Comparison of ENCODE assay signal across 9 mouse cellular contexts in genomic region chr11:103051249-103051691, GRCm38 (mm10). TPM values are rescaled to one million over a fixed set of nuclear protein-coding genes. Genes with fewer than 3 reads are reported as not detected.
DNase-seq lines count a peak whose midpoint lies in the region; ATAC-seq and TF ChIP-seq lines count a peak whose summit lies in the region.
"Had no signal": no experiment of that assay in that cellular context is flagged by ENCODE, and none has a peak within 500 bp of the region (broad histone marks: within the 10 kb centered on the region; RNA-seq: fewer than 3 reads in every experiment).

No protein-coding gene starts in this region.

- intact Hi-C loops in gastrocnemius, postnatal 14 days (cut with DNase I; ENCODE audit: low total_unique reads) = loop anchor here (10.0 kb wide), 1 partner anchor 146 kb away; the partner anchor contains the start of gene Gfap

- H3K36me3 ChIP-seq in hindbrain, postnatal 0 days (ENCODE audit: insufficient read depth, low read length) = peaks cover 43% of the 10 kb centered on the region
- H3K36me3 ChIP-seq in hindbrain, embryonic 12.5 days = peaks cover 64% of the 10 kb centered on the region
- H3K36me3 ChIP-seq in small intestine, adult 2 months (ENCODE audit: control insufficient read depth, insufficient read depth, low read length) = peaks cover 55% of the 10 kb centered on the region

- no peaks in the 10 kb centered on the region for H3K4me1 ChIP-seq in hindbrain, postnatal 0 days (ENCODE audit: insufficient read depth, low read length)
- no peaks in the 10 kb centered on the region for H3K4me1 ChIP-seq in hindbrain, embryonic 12.5 days
- 0 out of 2 replicates have a peak, but pooled peaks cover 2% of the 10 kb centered on the region for H3K4me1 ChIP-seq in small intestine, adult 2 months (ENCODE audit: control insufficient read depth, insufficient read depth, insufficient read length, low read length)

- no peak for TF ChIP-seq CTCF in hindbrain, postnatal 0 days (IDR thresholded peaks at IDR 0.05; ENCODE audit: low read depth)
- TF ChIP-seq CTCF in small intestine, adult 2 months (IDR thresholded peaks at IDR 0.05; ENCODE audit: extremely low read depth, insufficient read length, insufficient replicate concordance, low read depth, low read length) = no peak

- WGBS in hindbrain, postnatal 0 days = 78% methylated on average over 8 of the region's 8 CpGs
- WGBS in hindbrain, embryonic 12.5 days = 79% methylated on average over 8 of the region's 8 CpGs
- 64% methylated on average over 8 of the region's 8 CpGs for WGBS in small intestine, adult 2 months

- H3K4me2 ChIP-seq in hindbrain, postnatal 0 days (ENCODE audit: low read depth, low read length) = no peak overlapping the region
- H3K4me2 ChIP-seq in hindbrain, embryonic 12.5 days (replicated peaks) = no peak overlapping the region

- peak overlapping the region; percentile 26; the same call in 1 of the 2 replicates for H3K27ac ChIP-seq in hindbrain, postnatal 0 days
- H3K27ac ChIP-seq in hindbrain, embryonic 12.5 days = no peak overlapping the region
- peak overlapping the region; percentile 71 for H3K27ac ChIP-seq in small intestine, adult 2 months (ENCODE audit: insufficient read depth, low read depth, low read length)

- no peak overlapping the region for H3K4me3 ChIP-seq in hindbrain, postnatal 0 days (ENCODE audit: low read length)
- H3K4me3 ChIP-seq in hindbrain, embryonic 12.5 days = no peak overlapping the region
- no peak overlapping the region for H3K4me3 ChIP-seq in small intestine, adult 2 months (ENCODE audit: low read depth, low read length)
- H3K4me3 ChIP-seq: megakaryocyte, embryonic 14.5 days had no signal

- H3K9me3 ChIP-seq in hindbrain, postnatal 0 days (ENCODE audit: low read length) = no peaks in the 10 kb centered on the region
- no peaks in the 10 kb centered on the region for H3K9me3 ChIP-seq in hindbrain, embryonic 12.5 days (replicated peaks)
- H3K9me3 ChIP-seq: megakaryocyte, embryonic 14.5 days had no signal

- no peak overlapping the region for H3K9ac ChIP-seq in hindbrain, postnatal 0 days (replicated peaks; ENCODE audit: low read length)
- no peak overlapping the region for H3K9ac ChIP-seq in hindbrain, embryonic 12.5 days

- H3K27me3 ChIP-seq in hindbrain, postnatal 0 days (ENCODE audit: insufficient read depth, low read length) = no peaks in the 10 kb centered on the region
- no peaks in the 10 kb centered on the region for H3K27me3 ChIP-seq in hindbrain, embryonic 12.5 days
- H3K27me3 ChIP-seq in small intestine, adult 2 months (ENCODE audit: control insufficient read depth, insufficient read depth, low read length) = no peaks in the 10 kb centered on the region
- H3K27me3 ChIP-seq: megakaryocyte, embryonic 14.5 days had no signal

- ATAC-seq in hindbrain, postnatal 0 days = no peak
- no peak for ATAC-seq in hindbrain, embryonic 12.5 days (ENCODE audit: low FRiP score)
- ATAC-seq in inflammation-experienced regulatory T-cells, adult 6 months = no peak

- TF ChIP-seq POLR2A in small intestine, adult 2 months (IDR thresholded peaks at IDR 0.05; ENCODE audit: low read depth, low read length) = no peak

- DNase-seq in hindbrain, postnatal 0 days (ENCODE audit: low spot score) = no peak
- DNase-seq in adrenal gland, adult 18-20 months (ENCODE audit: low spot score in 2 of 2) = peak; percentile 54
- peak; percentile 74 for DNase-seq in gastrocnemius, postnatal 14 days
- peak; percentile 56 for DNase-seq in layer of hippocampus, adult 9-10 months (ENCODE audit: low spot score)
- DNase-seq in embryo, embryonic 10.5 days (ENCODE audit: low spot score) = no peak

RNA-seq across cellular contexts. Expression of gene Dcakd, which starts 23.1 kb away (rescaled TPM):
- 176 and 187 TPM in 2 replicates for total RNA-seq in hindbrain, postnatal 0 days (2014; rRNA removed)
- polyA plus RNA-seq in hindbrain, postnatal 0 days (2015; fragmentation: Nextera tagmentation; extraction: Ambion mirVana) = 138 and 149 TPM in 2 replicates
- 160 and 161 TPM in 2 replicates for polyA plus RNA-seq in hindbrain, embryonic 12.5 days (2016; fragmentation: Nextera tagmentation; extraction: Ambion mirVana)
- 10 to 100 TPM; 44.7 to 54.1 TPM for total RNA-seq in adrenal gland, adult 18-20 months (2021)
- 10 to 100 TPM; 22.8 to 30.0 TPM for total RNA-seq in gastrocnemius, postnatal 14 days (2021)
- polyA plus RNA-seq in small intestine, adult 2 months (2012; rRNA removed) = 29.3 and 57.7 TPM in 2 replicates
- polyA plus RNA-seq in inflammation-experienced regulatory T-cells, adult 6 months (2017; shearing (Covaris generic)) = 10 to 100 TPM; 19.9 to 27.5 (median 25.4) TPM

RNA-seq across cellular contexts. Expression of gene Nmt1, which starts 23.3 kb away (rescaled TPM):
- total RNA-seq in hindbrain, postnatal 0 days (2014; rRNA removed) = 61.0 and 71.5 TPM in 2 replicates
- 39.8 and 45.3 TPM in 2 replicates for polyA plus RNA-seq in hindbrain, postnatal 0 days (2015; fragmentation: Nextera tagmentation; extraction: Ambion mirVana)
- 38.6 and 40.3 TPM in 2 replicates for polyA plus RNA-seq in hindbrain, embryonic 12.5 days (2016; fragmentation: Nextera tagmentation; extraction: Ambion mirVana)
- 100 to 1,000 TPM in 1 of 2 experiments, 10 to 100 TPM in 1; 97.0 to 100 TPM for total RNA-seq in adrenal gland, adult 18-20 months (2021)
- 10 to 100 TPM; 42.8 to 44.0 TPM for total RNA-seq in gastrocnemius, postnatal 14 days (2021)
- 16.8 and 34.1 TPM in 2 replicates for polyA plus RNA-seq in small intestine, adult 2 months (2012; rRNA removed)
- 100 to 1,000 TPM in 2 of 3 experiments, 10 to 100 TPM in 1; 63.6 to 113 (median 106) TPM for polyA plus RNA-seq in inflammation-experienced regulatory T-cells, adult 6 months (2017; shearing (Covaris generic))

RNA-seq across cellular contexts. Expression of gene Plcd3, which starts 50.2 kb away (rescaled TPM):
- 9.4 and 13.8 TPM in 2 replicates for total RNA-seq in hindbrain, postnatal 0 days (2014; rRNA removed)
- polyA plus RNA-seq in hindbrain, postnatal 0 days (2015; fragmentation: Nextera tagmentation; extraction: Ambion mirVana) = 3.9 and 4.8 TPM in 2 replicates
- 1.6 and 1.7 TPM in 2 replicates for polyA plus RNA-seq in hindbrain, embryonic 12.5 days (2016; fragmentation: Nextera tagmentation; extraction: Ambion mirVana)
- total RNA-seq in adrenal gland, adult 18-20 months (2021) = 10 to 100 TPM in 1 of 2 experiments, 1 to 10 TPM in 1; 6.6 to 12.0 TPM
- total RNA-seq in gastrocnemius, postnatal 14 days (2021) = 1 to 10 TPM; 4.5 TPM
- 3.1 and 4.8 TPM in 2 replicates for polyA plus RNA-seq in small intestine, adult 2 months (2012; rRNA removed)
- polyA plus RNA-seq in inflammation-experienced regulatory T-cells, adult 6 months (2017; shearing (Covaris generic)) = not detected

RNA-seq across cellular contexts. Expression of gene Acbd4, which starts 50.2 kb away (rescaled TPM):
- total RNA-seq in hindbrain, postnatal 0 days (2014; rRNA removed) = 13.2 and 19.0 TPM in 2 replicates
- polyA plus RNA-seq in hindbrain, postnatal 0 days (2015; fragmentation: Nextera tagmentation; extraction: Ambion mirVana) = 18.5 and 20.8 TPM in 2 replicates
- 7.0 and 8.3 TPM in 2 replicates for polyA plus RNA-seq in hindbrain, embryonic 12.5 days (2016; fragmentation: Nextera tagmentation; extraction: Ambion mirVana)
- 100 to 1,000 TPM; 116 to 169 TPM for total RNA-seq in adrenal gland, adult 18-20 months (2021)
- total RNA-seq in gastrocnemius, postnatal 14 days (2021) = 10 to 100 TPM; 30.0 to 35.7 TPM
- polyA plus RNA-seq in small intestine, adult 2 months (2012; rRNA removed) = 89.3 and 234 TPM in 2 replicates
- polyA plus RNA-seq in inflammation-experienced regulatory T-cells, adult 6 months (2017; shearing (Covaris generic)) = 10 to 100 TPM; 21.5 to 28.5 (median 25.4) TPM

Comparison
In these comparisons a context has a peak if more than half of its experiments do, and no peak if none do; other contexts are left out.
1. DNase-seq: peak in adrenal gland, adult 18-20 months (2 of 2), gastrocnemius, postnatal 14 days (single experiment) and layer of hippocampus, adult 9-10 months (single experiment); none in hindbrain, postnatal 0 days (single experiment) and embryo, embryonic 10.5 days (single experiment).